21 mouse cellular contexts compared by ENCODE assay signal in genomic region chr5:100097967-100098366, GRCm38 (mm10).
"Had no signal": no experiment of that assay in that cellular context is flagged by ENCODE, and none has a peak within 500 bp of the region (broad histone marks: within the 10 kb centered on the region; RNA-seq: fewer than 3 reads in every experiment).

No protein-coding gene starts in this region.

- ATAC-seq: forebrain, embryonic 13.5 days; forebrain, embryonic 14.5 days; forebrain, embryonic 15.5 days; forebrain, embryonic 16.5 days; forebrain, postnatal 0 days had no signal

- DNase-seq: cerebellum, adult 2 months; cerebellum, adult 8-10 months; cerebellum, adult 9-10 months; cerebellum, adult 9-11 months; cerebellum, postnatal 14 days; cerebellum, postnatal 25 days; cerebellum, postnatal 36 days; embryo, embryonic 11 days; forebrain, postnatal 0 days; gastrocnemius, adult 2 months; gastrocnemius, postnatal 10 days; gastrocnemius, postnatal 14 days; gastrocnemius, postnatal 25 days; gastrocnemius, postnatal 36 days; heart, adult 11 months; heart, adult 18-20 months; heart, adult 2 months had no signal
